Mouse (Mus musculus): Measurements from ENCODE around the gene Cyp4x1.
"Not testable (repeated sequence)": the region's sequence is repeated elsewhere in the genome, so short reads cannot be mapped to it uniquely, and the experiment has no call there.

Cyp4x1 gene

DNA sequence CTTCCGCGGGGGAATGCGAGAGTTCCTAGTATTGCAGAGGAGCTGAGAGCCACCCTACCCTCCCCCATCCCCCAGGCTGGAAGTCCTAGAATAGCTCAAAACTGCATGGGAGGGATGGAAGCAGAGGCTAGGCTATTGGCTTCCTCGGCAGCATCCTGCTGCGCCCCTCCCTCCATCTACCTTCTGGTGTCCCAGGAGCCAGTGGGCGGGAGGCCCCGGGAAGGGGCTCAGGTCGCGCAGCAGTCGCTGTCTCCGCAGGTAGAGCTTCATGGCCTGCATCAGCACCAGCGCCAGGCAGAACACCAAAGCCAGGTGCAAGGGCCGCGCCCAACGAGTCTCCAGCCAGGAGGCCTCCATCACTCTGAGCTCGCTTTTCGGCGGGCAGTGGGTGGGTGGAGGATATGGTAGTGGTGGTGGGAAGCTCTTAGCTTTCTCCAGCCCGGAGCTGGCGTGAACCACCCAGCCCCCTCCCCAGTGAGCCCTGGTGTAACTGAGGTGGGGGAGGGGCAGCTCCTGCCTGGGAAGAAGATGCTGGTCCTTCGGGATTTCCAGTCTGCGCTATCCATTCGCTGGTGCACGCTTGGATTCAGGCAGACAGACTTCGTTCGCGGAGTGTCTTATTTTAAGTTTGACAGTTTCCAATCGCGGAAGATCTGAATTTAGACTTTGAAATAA, at the start of gene Cyp4x1:
Gene Cyp4x1, minus strand, starts transcription at position 661 of the 675 bp plus-strand sequence.
- DNase-seq (ENCODE audit: low spot score): peak; percentile 65

DNA sequence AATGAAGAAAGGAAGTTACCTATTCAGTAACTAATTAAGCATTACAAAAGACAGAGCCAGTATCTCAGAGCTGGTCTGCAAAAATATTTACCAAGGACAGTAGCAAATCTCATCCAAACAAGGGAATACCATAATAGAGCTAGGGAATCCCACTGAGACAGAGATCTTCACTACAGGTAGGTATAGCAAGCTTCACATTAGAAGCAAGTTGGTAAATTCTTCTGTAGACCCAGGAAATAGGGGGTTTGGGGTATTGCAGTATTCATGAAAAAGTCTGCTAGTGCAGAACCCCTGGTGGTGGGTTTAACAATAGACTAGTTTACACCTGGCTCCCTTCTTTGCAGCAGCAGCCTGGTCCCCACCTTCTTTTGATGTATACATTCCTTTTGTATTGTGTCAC, 42.1 kb upstream of the Cyp4x1 start:
- DNase-seq (ENCODE audit: low spot score): not testable (repeated sequence)

DNA sequence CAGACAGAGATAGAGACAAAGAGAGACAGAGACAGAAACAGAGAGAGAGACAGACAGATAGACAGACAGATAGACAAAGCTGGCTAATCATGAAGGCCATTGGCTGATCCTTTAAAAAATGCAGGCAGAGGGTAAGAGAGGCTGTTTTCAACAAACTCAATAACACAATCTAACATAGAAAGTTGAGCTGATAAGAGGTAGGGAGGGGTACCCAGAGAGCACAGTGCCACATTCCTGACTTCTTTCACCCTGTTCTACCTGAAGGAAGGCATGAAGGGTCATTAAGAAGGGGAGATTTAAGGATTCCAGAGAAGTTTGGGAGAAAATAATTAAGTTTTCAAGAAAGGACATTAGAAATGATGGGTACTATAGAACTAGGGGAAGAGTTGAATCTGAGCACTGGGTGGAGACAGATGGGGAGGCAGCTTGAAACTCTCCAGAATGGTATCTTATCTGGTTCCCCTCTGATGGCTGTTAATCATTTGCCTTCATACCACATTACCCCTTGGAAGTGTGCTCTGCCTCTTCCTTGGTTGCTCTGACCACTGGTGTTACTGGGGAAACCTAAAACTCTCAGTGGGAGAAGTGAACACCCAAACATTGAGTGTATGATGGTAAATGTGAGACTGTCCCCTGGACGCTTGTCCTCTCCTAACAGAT, 40.7 kb upstream of the Cyp4x1 start:
- DNase-seq (ENCODE audit: low spot score): no peak

DNA sequence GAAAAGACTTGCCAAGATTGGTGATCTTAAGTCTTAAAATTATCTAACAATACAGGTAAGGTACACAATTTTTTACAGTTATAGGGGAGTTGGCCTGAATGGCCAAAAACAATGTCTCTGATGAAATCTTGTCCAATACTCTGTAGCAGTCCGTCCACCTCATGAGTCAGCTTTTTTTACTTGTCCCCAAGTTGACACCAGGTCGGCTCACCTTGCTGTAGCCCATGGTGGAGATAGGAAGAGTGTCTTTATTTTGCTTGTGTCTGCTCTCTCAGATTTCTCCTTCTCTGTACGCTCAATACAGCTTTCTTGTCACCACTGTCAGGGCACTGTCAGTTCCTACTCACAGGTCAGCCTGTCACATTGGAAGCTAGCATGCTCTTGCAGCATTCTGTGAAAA, 24.9 kb upstream of the Cyp4x1 start:
- not testable (repeated sequence) for DNase-seq (ENCODE audit: low spot score)

DNA sequence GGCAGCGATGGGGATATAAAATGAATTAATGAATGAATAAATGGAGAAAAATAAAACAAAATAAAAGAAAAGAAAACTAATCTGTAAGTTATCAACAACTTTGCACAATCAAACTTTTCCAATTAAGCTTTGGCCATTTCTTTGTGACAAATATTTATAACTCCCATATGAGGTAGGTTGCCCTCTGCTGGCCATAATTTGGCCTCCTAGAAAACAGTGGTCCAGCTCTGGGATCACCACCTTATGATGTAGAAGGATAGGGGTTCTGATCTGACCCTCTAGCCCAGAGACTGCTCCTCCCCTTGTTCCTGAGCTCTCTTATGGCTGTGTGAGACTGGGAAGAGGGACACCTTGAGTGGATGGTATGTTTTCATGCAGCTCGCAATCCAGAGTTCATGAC, 20.6 kb upstream of the Cyp4x1 start:
- peak; percentile 19 for DNase-seq (ENCODE audit: low spot score)

DNA sequence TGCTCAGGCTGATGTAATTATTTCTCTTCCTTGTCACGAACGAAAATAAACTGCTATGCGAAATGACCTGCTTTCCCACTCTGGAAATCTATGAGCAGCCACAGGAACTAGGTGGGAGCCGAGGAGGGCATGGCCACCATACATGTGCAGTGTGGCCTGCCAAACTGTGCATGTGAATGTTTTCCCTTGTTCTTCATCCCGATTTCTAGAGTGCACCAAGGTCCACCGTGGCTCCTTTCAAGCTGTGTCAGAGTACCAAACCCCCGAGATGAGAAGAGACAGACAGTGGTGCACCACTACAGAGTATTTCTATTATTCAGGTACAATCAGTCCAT, 182 bp upstream of the Cyp4x1 start:
- no peak for DNase-seq (ENCODE audit: low spot score)

DNA sequence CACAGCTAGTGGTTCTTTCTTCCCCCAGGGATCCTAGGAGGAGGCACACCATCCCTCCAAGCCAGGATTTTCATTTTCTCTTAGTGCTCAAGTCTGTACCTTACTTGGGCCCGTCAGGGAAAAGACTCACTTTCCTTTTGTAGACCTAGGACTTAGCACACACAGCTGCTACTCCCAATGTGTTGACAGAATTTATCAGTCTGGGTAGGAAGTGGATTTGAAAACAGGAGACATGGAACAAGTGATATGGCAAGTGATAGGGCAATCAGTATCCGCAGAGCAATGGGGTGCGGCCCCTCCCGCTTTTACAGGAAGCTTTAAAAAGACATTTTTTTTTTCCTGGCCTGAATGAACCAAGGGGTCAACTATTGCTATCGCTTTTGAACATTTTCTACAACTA, 996 bp downstream of the Cyp4x1 start:
- DNase-seq (ENCODE audit: low spot score): no peak

DNA sequence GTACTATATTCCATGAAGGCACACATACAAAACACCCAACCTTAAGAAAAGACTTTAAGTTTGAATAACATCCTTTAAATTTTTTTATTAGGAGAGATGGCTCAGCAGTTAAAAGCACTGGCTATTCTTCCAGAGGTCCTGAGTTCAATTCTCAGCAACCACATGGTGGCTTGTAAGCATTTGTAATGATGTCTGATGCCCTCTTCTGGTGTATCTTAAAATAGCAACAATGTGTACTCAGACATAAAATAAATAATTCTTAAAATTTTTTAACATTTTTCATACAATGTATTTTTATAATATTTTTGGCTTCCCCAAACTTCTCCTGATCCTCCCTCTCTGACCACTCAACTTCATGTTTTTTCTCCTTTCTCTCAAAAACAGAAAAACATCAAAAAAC, 9.4 kb downstream of the Cyp4x1 start:
- DNase-seq (ENCODE audit: low spot score): no peak

DNA sequence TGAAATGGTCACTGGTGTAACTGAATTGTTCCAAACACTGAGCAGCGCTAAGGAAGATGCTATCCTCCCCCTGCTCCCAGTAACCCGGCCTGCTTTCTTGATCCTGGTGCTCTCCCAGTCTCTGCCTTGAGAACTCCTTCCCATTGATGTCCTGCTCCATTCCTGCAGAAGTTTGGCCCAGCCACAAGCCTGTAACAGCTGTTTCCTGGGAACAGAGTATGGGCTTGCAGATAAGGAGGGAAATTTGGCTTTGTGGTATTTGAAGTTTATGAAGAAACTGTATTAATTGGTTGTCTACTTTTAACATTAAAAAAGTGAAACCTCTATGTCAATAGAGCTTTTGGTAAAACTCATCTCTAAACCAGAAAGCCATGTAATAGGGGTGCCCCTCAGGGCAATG, 10.6 kb downstream of the Cyp4x1 start:
- no peak for DNase-seq (ENCODE audit: low spot score)

DNA sequence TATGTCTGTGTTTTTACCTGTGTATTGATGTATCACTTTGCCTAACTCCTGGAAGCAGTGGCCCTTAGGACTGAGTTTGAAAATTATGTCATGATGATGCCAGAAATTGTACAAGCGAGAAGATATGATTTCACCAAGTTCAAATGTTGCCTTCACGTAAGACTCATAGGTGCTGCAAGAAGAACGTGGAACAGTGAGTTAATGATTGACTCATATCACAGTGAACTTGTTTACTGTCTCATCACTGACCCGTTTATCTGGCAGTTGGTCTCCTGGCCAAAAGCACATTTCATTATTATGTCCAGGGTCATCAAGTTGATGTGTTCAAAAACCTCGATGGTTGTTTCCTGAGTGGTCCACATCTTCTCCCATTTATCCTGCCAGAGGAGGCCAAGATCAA, 12.5 kb downstream of the Cyp4x1 start:
- DNase-seq (ENCODE audit: low spot score): no peak

DNA sequence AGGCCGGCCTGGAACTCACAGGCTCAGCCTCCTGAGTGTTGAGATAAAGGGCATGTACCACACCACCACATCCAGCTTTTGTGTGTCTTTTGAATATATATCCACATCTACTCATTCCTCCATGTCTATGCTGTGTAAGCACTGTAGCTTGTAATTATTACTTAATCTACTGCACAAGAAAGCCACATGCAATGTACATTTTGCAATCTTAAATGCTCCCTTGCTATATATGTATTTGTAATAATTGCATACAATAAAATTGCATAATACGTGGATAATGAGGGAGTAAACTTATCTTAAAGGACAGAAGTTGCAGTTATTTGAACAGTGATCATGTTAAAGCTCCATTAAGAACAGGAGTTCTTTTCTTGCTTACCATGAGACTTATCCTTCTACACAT, 12.9 kb downstream of the Cyp4x1 start:
- no peak for DNase-seq (ENCODE audit: low spot score)

DNA sequence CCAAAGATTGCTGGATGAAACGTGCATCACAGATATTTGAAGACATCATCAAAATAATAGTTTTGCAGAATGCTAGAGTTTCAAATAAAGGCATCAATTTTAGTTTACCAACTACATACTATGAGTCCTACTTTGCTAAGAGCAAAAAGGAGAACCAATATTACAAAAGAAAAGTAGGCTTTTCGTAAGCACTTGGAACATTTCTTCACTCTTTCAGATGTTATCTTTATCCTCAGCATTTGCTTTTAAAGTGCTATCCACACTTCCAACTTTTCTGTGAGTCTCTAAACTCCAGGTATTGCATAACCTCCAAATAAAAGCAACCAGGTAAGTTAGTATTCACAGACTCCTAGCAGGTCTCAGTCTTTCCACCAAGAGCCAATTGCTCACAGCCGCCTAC, 14.4 kb downstream of the Cyp4x1 start:
- DNase-seq (ENCODE audit: low spot score): no peak

DNA sequence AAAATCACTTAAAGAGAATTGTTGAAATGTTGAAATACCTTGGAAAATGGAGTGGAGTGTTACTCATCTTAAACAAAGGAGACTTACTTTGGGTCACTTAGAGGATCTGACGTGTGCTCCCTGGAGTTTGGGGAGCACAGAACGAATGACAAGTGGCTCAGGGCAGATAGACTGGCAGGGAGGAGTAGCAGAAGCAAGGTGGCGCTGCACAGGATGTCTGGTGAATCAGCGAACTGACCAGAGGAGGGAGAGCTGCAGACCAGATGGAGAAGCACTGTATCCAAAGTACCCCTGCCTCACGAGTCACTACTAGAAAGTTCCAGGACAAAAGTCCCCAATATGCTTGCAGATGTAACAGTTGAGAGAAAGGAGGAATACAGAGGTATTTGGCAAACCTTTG, 20.8 kb downstream of the Cyp4x1 start:
- DNase-seq (ENCODE audit: low spot score): no peak

DNA sequence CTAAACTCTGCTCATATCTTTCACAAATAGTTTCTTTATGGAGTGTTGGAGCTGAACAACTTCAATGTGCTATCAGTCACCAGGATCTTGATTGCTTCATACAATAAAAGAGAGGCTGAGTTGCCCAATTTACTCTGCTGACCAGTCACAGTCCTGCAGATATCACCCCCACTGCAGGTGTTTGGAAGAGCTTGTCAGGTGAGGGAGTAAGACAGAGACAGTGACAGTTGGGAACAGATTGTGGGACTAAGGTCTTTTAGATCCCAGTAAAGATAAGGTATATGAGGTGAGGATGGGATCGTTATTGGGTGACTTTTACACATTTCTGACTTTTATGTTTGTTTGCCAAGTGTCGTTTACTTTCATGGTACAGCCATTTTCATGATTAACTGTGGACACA, 22.9 kb downstream of the Cyp4x1 start:
- DNase-seq (ENCODE audit: low spot score): no peak

DNA sequence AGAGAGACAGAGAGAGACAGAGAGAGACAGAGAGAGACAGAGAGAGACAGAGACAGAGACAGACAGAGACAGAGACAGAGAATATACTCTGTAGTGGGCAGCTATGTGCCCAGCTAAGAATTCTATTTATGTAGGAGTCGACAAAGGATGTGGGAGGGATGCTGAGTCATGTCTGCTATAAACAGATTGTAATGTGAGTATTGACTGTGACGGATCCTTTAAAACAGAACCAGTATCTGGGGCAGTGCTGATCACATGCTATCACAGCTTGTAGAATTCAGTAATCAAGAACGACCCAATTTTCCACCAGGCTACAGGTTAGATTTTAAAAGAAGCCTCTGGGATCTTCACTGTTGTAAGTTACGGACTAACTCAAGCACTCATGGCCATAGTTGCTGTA, 30.6 kb downstream of the Cyp4x1 start:
- no peak for DNase-seq (ENCODE audit: low spot score)

DNA sequence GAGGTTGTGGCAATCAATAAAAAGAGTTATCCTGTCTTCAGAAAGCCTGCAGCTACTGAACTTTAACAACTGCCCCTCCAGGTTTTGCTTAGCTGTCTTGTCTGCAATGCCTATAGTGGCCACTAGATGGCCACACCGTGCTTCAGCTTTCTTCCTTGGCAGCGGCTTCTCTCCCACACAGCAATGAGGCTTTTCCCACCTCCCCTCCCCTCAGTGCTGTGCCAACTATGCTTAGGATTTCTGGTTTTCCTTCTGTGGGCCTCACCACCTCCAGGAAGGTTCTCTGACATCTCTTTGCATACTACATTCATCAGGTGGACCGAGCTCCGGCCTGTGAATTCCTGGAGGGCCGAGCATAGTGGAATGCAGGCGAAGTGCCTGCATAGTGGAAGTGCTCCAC, 32.4 kb downstream of the Cyp4x1 start:
- peak; percentile 86 for DNase-seq (ENCODE audit: low spot score)

DNA sequence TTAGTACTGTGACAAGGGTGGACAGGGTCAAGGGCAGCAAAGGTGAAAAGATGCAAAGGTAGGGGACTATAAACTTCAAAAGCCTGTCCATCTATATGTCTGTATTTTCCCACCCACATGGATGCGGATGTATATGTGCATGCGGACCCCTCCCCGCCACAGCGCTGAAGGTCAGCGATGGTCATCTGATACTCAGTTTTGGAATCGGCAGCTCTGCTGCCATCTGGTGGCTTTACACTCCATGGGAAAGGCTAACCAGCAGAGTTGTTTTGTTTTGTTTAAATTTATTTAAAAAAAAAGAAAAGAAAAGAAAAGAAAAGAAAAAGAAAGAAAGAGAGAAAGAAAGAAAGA, 37.0 kb downstream of the Cyp4x1 start:
- DNase-seq (ENCODE audit: low spot score): peak; percentile 72

DNA sequence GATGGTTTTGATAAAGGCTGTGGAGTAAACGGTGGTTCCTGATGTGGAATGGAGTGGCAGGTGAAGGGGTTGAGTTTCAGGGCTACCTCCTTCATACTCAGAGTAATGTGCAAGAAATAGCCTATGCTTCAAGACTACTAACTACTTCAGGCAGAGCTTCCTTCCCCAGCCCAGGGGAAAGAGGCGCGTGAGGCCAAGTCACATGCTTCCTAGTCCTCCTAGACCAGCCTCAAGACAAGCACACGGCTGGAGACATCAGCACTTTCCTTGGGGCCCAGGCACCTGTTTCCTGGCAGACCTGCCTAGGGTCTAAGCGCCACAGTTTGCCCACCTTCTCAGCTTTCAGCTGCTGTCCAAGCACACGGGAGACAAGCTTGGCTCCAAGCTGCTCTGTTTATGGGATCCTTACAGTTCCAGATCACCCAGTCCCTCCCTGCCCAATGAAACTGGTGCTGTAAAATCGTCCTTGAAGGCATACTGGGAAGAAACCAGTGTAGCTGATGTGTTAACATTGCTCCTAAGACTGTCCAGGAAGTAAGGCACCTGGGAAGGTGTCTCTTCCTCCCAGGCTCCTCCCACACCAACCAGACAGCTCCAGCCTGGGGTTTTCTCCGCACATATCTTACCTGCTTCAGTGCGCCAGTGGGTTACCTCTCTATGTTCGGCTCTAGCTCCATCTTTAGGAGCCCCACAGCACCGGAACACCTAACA, 37.5 kb downstream of the Cyp4x1 start:
- DNase-seq (ENCODE audit: low spot score): no peak

DNA sequence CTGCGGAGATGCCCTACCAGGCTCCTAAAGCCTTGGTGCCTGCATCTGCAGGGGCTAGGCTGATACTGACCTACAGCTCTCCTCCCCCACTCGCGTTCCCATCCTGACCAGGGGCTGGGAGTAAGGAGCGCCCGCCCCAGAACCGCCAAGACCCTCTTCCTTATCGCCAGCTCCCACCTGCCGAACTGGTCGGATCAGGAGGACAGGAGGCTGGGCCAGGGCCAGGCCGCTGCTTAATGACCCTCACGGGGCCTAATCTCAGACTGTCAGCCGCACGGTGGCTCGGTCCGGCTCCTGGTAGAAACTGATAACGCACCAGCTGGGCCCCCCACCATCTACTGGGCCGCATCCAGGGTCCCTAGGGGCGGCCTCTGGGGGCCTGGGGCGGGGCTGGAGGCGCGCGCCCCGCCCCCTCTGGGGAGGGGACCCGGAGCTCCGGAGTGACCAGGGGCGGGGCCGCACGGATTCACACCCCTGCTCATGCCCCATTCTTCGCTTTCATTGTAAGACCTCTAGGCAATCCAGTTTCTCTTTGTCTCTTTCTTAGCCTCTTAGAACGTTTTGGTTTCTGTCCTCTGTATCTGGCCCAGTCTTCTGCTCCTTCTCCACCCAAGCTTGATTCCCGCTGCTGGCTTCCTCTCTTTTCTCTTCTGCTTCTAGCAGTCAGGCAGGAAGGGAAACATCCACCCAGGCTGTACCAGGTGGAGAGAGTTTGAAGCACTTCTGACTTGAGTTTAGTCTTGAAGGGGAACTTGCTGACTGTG, 38.2 kb downstream of the Cyp4x1 start:
- DNase-seq (ENCODE audit: low spot score): peak; percentile 57

DNA sequence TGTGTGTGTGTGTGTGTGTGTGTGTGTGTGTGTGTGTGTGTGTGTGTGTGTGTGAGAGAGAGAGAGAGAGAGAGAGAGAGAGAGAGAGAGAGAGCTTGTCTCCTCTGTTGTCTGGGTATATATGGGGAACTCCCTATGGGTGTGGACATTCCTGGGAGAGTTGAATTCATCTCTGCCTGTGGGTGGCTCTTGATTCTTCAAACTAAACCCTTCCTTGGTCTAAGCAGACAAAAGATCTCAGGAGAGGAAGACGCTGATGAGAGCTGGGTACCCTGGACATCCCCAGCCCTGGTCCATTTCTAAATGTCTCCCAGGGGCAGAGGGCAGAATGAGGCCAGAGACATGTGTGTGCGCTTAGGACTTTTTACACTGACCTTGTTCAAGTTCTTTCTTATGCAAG, 40.0 kb downstream of the Cyp4x1 start:
- DNase-seq (ENCODE audit: low spot score): no peak

DNA sequence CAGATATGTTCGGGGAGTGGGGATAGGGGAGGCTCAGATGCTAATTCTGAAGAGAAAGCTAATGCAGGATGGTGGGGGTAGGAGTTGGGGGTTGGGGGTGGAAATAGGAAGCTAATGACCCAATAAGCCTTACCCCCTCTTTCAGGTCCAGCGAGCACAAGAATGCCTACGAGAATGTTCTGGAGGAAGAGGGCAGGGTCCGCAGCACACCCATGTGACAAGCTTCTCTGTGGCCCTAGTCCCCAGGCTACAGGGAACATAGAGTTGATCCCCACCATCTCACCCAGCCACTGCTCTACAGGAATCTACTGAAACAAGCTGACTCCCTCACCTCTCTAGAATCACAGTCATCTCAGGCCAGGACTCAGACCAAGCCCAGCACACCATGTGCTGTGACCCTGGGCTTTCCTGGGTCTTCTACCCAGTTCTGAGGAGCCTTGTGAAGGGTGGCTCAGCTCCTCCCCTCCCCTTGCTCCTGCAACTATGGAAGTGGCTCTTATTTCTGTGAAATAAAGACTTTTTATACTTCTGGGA, 40.7 kb downstream of the Cyp4x1 start:
- no peak for DNase-seq (ENCODE audit: low spot score)

DNA sequence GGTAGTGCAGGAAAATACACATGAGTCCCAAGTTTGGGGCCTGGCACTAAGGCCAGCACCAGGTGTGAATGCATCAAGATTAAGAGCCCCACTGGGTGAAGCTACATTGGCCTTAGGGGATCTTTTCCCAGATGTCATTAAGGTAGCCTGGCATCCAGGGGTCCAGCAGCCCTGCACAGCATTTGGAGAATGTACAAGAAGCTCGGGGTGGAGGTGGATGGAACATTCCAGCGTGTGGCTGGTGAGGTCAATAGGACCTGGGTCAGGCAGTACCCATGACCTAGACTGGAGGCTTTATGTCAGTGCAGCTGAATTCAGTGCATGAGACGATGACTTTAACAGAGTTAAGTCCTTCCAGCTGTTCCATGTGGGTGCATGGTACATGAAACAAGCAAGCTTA, 42.3 kb downstream of the Cyp4x1 start:
- no peak for DNase-seq (ENCODE audit: low spot score)

DNA sequence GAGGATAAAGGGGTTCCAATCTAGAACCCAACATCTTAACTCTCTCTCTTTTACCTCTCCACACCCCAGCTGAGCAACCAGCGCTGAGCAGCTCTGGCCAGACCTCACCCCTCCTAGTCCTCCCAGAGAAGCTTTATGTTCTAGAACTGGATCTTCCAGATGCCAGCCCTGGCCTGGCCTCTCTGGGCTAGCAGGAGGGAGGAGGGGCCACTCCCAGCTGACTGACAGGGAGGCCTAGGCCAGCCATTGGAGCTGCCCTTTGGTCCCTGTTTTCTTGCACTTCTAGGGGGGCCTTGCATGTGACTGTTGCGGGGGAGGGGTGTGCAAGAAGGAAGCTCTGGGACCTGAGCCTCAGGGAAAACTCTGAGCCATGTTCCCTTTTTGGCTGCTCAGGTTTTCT, 43.5 kb downstream of the Cyp4x1 start:
- DNase-seq (ENCODE audit: low spot score): no peak

Measured in retina, embryonic 14.5 days (tissue).